Mouse (Mus musculus) ovary, postnatal 14 days (tissue): ENCODE results near the gene Igf2bp3.
"Not testable (repeated sequence)": the region's sequence is repeated elsewhere in the genome, so short reads cannot be mapped to it uniquely, and the experiment has no call there.

Experiments
- DNase-seq: peaks from one replicate; pipeline ENCODE4 v3.0.0; 2022; ENCODE audit warnings: low spot score

Gene Igf2bp3

DNA sequence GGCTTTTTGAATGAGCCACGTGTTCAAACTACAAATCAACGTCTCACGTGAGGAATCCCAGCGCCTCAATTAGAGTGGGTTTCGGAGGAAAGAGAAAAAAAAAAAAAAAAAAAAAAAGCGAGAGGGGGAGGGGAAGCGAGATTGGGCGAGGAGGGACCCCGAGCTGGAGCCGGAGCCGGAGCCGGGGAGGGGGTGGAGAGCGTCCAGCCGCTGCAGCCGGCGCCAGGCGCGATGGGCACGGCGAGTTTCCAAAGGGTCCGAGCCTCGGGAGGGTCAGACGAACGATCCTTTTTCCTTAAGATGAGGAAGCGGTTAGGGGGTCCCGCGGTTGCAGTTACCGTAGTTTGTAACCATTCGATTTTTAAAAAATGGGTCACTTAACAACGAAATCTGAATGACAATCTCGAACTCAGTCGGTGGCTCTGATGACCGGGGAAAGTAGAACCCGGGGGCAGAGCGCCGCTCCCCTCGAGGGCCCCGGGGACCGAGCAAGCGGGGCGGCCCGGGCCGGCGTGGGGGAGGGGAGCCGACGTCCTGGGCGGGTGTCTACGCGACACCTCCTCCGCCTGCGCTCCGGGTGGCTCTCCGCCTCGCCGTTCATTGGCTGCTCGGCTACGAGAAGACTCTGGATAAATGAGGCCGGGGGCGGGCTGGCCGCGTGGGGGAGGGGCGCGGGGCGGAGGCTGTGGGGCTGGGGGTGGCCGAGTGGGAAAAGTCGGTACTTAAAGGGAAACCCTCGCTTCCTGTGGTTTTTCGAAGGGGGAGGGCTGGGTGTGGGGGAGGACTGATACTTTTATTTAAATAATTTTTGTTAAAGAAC, at the start of gene Igf2bp3:
Gene Igf2bp3 (minus strand): TSS at position 30 of the 820 bp plus-strand sequence.
- no peak for DNase-seq

DNA sequence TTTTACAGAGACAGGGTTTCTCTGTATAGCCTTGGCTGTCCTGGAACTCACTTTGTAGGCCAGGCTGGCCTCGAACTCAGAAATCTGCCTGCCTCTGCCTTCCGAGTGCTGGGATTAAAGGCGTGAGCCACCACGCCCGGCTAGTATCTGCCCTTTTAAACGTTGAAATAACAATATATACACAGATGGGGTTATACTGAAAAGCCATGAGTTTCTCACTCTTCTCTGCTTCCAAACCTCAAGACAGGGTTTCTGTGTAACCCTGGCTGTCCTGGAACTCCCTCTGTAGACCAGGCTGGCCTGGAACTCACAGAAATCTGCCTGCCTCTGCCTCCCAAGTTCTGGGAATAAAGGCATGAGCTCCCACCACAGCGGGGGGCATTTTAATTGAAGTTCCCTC, 49.7 kb upstream of the Igf2bp3 start:
- not testable (repeated sequence) for DNase-seq

DNA sequence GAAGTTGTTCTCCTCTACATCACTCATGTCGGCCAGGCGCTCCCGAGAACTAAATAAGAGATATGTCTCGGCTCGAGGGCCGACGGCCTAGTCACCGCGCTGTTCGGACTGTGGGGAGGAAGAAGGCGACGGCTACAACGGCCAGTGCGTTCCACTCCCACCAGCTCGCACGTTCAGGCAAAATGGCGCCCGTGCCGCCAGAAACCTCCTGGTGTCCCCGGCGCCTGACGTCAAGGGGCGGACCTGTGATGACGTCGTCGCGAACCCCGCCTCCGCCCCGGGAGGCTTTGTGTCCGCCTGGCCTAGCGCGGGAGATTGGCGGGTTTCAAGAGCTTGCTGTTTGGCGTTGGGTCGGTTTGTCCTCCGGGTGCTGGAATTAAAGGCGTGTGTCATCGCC, 49.1 kb upstream of the Igf2bp3 start, which contains the start of gene Tra2a:
Gene Tra2a (minus strand): TSS at position 187 of the 397 bp plus-strand sequence.
- peak; percentile 96 for DNase-seq

DNA sequence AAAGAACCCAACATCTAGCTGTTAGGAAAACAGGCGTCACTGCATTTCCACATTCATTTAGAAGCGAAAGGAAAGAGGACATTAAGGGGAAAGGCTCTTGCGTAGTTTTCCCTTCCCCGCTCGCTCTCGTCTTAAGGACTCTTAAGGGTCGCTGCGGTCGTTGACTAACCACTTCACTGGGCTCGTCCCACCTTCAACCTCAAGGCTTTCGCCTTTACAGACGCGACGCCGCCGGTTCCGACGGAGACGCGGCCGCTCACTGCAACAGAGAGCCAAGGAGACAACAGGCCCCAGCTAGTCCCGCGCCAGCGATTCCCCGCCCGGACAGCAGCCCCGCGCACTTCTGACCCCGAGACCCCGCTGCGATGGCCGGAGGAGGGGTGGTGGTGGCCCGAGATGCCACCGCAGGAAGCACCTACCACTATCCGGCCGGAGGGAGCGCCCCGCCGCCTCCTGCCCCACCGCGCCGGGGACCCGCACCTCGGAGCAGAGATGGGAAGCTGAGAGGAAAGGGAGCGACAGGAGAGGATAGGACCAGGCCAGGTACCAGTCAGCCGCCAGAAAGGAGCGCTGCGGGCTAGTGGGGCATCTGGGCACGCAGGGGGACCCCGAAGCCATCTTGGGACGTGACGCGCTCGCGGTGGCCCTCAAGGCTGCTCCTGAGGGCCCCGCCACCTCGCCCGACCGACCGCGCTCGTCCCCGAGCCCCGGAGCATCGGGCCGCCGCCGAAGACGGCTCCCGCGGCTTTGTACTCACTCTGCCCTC, 48.5 kb upstream of the Igf2bp3 start:
- peak; percentile 39 for DNase-seq

DNA sequence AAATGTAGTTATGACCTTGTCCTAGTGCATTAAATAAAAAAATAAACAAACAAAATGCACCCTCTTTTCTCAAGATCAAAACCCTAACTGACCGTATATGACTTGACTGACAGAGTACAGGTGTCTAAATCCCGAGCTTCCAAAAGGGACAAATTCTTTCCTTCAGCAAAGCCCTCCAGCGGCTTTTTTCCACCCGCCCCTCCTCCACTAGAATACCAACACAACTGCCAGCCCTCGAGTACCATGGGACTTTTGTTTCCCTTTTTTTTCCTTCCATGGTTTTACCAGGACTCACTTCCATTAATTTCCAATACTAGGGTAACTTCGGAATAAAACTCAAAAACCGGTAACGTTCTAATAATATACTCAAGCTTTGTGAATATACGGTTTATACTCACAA, 47.7 kb upstream of the Igf2bp3 start:
- DNase-seq: no peak

DNA sequence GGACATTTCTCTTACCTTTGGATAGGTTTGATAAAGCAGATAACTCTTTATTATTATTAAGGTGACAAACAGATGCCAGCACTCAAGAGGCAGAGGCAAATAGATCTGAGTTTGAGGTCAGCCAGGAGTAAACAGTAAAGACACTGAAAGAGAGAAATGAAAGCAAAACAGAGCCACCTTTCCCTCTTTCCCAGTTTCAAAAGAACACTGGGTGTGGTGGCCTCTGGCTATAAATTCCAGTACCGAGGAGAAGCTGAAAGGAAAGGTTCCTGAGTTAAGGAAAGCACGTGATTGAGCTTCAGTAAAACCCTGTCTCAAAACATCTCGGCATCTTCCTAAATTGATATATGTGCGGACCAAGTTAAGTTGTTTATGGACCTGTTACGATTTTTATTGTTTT, 45.0 kb upstream of the Igf2bp3 start:
- DNase-seq: no peak

DNA sequence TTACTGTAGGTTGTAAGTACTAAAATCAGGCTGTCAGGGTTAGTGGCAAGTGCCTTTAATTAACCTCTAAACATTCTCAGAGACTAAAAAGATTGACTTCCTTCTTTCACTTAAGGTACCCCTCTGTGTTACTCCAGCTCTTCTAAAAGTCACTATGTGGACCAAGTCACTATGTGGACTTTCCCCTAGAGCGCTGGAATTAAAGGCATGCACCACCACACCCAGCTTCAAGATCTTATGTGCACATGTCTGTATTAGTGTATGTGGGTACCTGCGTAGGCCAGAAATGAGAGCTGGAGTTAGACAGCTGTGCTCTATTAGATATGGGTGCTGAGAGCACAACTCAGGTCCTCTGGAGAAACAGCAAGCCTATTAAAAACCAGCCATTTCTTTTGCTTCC, 43.1 kb upstream of the Igf2bp3 start:
- no peak for DNase-seq

DNA sequence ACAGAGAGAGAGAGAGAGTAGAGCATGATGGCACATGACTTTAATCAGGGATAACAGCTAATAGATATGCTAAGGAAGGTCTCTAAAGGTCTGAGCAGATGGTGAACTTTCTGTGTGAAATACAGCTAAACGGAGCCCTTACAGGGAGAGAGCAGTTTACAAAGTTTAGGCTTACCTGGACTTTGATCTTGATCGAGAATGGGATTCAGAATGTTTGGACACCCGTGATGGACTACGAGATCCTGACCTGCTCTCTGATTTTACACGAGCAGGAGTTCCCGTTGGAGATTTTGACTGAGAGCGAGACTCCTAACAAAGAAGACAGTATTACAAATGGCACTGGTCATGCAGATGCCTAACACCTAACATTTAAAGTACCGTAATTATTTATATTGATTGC, 37.5 kb upstream of the Igf2bp3 start:
- DNase-seq: no peak

DNA sequence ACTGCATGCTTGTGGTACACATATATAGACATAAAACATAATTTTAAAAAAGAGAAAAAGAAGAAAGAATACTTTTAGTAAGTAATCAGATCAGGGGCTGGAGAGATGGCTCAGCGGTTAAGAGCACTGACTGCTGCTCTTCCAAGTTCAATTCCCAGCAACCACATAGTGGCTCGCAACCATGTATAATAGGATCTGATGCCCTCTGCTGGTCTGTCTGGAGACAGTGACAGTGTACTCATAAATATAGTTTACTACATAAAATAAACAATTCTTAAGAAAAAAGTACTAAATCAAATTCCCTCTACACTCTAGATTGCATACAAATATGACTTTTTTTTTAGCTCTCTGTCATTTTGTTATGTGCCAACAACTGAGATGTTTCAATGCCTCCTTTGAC, 36.4 kb upstream of the Igf2bp3 start:
- DNase-seq: no peak

DNA sequence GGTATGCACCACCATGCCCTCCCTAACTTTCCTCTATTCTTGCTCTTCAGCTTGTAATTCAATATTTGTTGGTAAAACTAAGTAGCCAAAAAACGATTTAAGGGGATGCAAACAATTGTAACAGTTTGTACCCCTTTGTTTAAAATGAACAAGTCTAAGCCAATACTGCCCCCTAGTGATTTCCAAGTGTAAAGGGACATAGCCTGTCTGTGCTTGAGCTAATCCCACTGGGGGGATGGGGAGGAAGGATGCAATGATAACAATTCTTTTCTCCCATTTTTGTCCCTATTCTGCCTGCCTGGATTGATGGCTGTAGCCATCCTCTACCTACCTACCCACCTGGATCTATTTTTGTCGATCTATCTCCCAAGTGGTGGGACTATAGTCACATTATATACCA, 32.5 kb upstream of the Igf2bp3 start:
- no peak for DNase-seq

DNA sequence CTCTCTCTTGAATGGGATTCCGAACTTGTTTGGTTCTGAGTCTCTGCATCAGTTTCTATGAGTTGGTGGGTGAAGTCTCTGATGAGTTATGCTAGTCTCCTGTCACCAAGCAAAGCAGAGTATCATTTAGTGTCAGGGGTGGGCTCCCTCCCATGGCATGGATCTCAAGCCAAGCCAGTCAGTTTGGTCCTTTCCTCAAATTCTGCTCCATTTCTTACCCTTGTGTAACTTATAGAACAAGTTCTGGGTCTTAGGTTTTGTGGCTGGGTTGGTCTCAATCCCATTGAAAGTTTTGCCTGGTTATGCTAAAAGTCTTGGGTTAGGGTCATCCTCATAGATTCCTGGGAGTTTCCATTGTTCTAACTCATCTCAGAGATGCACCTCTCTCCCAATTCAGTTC, 27.6 kb upstream of the Igf2bp3 start:
- DNase-seq: no peak

DNA sequence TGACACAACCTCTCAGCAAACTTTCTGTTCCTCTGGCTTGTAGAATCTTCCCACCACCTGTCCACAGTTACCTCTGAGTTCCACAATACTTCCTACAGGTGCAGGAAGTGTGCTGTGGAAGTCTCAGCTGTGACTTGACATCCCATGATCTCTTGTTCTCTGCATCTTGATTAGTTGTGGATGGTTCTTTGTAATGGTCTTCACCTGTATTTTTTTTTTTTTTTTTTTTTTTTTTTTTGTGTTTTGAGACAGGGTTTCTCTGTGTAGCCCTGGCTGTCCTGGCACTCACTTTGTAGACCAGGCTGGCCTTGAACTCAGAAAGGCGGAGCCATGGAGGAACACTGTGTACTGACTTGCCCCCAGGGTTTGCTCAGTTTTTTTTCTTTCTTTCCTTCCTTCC, 26.8 kb upstream of the Igf2bp3 start:
- DNase-seq: no peak

DNA sequence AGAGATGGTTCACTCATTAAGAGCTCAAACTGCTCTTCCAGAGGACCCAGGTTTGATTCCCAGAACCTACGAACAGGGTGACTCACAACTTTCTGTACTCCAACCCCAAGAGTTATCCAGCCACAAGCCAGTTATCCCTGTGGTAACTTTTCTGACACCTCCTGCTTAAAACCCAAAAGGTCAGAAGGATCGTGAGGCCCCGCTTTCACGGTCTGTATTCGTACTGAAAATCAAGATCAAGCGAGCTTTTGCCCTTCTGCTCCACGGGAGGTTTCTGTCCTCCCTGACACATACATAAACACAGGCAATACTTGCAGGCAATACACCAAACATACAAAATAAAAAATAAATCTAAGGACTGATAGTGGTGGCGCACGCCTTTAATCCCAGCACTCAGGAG, 21.6 kb upstream of the Igf2bp3 start:
- DNase-seq: peak; percentile 100

DNA sequence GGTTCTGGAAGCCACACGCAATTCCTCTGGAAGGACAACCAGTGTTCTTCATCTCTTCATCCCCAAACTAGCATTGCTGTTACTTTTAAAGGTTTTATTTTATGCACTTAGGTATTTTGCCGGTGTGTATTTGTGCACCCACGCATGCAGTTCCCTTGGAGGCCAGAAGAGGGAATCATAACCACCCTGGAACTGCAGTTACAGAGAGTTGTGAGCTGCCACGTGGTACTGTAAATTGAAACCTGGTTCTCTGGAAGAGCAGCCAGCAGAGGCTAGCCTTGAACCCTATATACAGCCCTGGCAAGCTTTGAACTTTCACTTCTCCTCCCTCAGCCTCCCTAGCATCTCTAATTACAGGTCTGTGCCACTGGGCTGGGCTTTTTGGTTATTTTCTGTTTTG, 18.6 kb upstream of the Igf2bp3 start:
- DNase-seq: no peak

DNA sequence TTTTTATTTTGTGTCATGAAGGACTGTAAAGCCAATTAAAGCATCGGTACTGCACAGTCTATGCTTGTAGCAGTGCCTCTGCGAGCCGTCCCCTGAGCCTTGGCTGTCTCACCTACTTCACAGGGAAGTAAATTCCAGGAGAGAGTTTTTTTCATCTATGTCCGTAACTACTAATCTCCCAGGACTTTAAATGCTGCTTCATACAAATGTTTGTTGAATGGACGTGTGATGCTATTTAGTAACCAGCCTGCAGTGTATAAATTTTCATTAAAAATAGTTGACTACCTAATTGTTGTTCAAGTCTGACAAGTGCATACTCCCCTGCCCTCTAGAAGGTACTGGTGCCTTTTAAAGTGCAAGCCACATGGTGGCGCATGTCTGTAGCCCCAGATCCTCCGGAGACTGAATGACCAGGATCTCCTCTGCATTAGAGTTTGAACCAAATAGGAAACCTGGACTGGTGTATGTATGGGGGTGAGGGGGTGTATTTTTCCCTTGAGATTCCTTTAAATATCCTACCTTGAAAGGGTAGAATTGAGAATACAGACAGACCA, 13.4 kb upstream of the Igf2bp3 start:
- DNase-seq: no peak

DNA sequence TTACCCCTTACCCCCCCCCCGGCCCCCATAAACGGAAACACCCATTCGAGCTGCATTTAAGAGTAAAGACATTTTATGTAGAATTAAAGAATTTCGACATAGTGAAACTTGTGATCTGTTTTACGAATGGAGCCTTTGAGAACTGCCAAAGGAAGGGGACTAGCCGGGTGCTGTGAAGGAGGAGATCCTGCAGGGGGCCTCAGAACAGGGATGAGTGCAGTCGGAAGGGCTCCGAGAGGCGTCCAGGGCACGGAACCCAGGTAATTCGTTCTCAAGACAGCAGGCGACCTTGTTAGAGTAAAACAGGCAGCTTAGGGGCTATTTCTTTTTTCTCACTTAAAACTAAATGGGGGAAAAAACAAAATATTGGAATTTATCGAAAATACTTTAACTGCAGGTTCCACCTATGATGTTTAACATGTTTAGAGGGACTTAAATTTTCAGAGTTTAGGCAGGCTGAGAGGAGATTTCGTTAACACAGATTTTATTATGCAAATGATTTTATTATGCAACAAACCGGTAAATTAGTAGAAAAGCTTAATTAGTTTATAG, 12.5 kb upstream of the Igf2bp3 start:
- DNase-seq: no peak

DNA sequence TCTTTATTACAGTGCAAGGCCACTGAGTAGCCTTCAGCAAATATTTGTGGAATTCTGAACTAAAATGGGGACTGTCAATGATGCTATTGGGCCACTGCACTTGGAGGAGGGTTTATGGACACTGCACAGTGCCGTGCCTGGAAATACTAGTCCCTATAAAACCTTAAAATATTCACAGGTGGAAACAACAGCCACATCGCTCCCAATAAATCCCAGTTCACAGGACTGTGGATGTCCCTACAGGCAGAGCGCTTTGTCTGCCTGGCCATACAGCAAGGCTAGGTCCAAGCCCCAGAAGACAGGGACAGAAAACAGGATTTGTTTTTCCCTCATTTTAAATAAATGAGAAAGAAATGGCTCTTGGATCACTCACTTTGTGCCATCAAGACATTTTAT, 11.0 kb upstream of the Igf2bp3 start:
- DNase-seq: no peak

DNA sequence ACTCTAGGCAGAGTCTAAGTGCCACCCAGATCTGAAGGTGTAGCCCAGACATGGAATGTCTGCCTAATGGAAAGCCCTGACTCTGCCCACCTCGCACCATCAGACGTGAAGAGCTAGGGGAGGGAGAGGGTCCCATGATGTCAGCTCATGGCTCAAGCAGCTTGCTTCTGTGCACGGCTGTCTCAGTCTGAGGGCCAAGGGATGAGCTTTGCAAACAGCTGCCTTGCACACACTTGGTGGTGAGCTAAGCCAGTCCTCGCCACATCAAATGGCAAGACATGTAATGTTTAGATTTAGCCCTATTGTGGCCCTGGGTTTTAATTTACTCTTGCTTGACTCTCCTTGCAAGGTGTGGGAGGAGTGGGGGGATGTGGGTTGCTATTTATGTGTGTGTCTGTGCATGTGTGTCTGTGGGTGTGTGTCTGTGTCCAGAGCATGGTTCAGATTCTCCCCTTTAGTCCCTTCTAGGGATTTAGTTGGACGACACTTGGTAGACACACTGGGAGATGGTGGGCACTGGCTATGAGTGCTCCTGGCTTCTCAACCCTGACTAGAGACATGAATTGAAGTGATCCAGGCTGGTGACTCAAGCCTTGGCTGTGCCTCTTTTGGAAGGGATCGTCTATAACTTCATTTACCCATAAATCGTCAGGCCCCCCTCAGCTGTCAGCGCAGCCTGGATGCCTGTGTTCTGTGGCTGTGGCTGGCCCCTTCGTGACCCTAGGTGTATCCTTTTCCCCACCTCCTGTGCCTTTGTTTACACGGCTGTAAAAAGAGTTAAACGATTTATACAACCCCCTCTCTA, 10.4 kb upstream of the Igf2bp3 start:
- DNase-seq: no peak

DNA sequence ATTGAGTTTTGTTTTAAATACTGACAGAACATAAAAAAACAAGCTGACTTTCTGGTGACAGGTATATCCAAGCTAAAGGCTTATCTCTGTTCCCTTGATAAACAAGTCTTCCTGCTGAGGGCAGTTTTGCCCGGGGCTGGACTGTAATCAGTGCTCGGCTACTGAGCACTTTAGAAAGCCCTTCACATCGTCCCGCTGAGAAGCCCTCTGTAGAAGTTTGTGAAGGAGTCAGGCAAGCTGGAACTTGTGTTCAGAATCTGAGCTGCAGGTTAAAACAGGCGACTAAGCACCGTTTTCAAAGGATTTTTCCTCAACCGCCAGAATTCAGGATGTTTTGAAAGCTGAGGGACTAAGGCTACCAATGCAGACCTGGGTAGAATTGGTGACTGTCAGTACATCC, 7.1 kb upstream of the Igf2bp3 start:
- no peak for DNase-seq

DNA sequence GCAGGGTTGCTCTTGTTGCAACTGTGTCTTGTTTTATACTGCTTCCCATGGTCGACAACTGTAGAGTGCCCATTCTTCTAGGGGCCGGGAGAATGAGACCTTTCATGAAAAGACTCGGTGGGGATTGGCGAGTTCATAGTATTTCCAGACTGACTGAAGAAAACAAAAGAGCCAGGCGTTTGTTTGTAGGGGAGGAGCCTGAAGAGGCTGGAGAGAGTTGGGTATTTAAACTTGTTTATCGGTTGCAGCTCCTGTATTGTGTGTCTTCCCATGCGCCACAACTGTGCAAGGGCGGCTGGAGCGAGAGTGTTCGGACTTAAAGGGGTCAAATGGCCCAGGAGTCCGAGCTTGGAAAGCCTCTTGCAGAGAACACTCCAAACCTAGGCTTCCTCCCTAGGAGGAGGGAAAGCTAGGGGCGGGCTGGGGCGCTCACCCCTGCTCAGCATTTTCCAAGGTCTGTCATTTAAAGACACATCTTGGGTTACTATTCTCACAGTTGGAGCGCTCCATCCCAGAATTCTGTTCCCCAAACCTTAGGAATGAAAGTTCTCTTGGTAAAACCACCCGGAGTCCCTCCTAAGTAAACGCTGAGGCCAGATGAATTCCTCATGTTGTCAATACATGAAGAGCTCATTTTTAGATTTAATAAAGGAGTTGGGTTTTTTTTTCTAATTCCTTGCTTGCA, 5.3 kb upstream of the Igf2bp3 start:
- DNase-seq: no peak

DNA sequence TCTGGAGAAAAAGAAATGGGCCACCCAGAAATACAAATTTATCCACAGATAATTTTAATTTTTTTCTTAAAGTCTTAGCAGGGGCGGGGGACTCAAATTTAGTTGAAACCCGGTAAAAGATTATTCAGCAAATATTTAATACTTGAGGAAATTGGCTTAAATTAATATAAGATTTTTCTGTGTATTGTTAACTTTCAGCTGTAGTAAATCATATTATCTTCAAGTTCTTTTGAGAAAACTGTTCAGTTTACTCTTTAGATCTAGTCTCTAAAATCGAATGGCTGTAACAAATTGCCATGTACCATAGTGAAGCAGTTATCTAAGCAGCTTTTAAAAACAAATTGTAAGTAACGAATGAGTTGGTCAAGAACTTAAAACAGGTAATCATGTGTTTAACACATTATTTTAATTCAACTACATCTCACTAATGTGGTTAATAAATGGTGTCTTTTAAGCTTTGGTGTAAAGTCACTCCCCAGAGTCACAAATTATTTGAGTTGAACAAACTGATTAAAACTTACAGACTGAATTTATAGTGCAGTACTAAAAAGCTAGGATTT, 4.3 kb upstream of the Igf2bp3 start:
- no peak for DNase-seq
